Mouse (Mus musculus) lung, adult 2 months (tissue): ENCODE results near the gene Sox5.

Source experiments
- CTCF ChIP-seq: fragments of 200-500 bp; IDR thresholded peaks from 2 replicates; pipeline ENCODE4 v1.5.1; 2011; ENCODE audit warnings: mild to moderate bottlenecking, low read length, control low read depth; ENCODE audit not compliant: insufficient read depth
- POLR2A ChIP-seq: fragments of 200-500 bp; IDR thresholded peaks from 2 replicates; pipeline ENCODE4 v1.6.1; 2011; ENCODE audit warnings: low read depth, mild to moderate bottlenecking, control low read depth, low read length, borderline replicate concordance; ENCODE audit errors: extremely low read depth

- TF ChIP-seq POLR2A = no peak
- TF ChIP-seq CTCF = no peak
Measured at GRCm38 (mm10) chr6:144490896-144491295, 290.9 kb downstream of the Sox5 start.
